Mouse (Mus musculus) embryonic facial prominence, embryonic 11.5 days (tissue): ENCODE data around the gene Samd4. TPM values are rescaled to one million over a fixed set of nuclear protein-coding genes. Genes with fewer than 3 reads are reported as not detected.

Experiments used
- ATAC-seq: fragments of 200-750 bp; cut with Nextera tagmentation; replicated peaks from 2 replicates; pipeline ENCODE4 v1.8.0; 2017; ENCODE audit warnings: low read depth; ENCODE audit not compliant: insufficient number of reproducible peaks, low FRiP score, low TSS enrichment
- DNase-seq: peaks from one replicate; pipeline ENCODE4 v3.0.0-alpha.2; 2015; ENCODE audit warnings: low spot score
- H3K27ac ChIP-seq: fragments of 300-500 bp; sonication (generic); replicated peaks from 2 replicates; pipeline ENCODE4 v1.5.1; 2014; ENCODE audit warnings: mild to moderate bottlenecking, low read depth, low read length, control low read depth
- H3K27me3 ChIP-seq: fragments of 300-500 bp; sonication (generic); 2 replicates; pipeline ENCODE4 v1.6.1; 2014; ENCODE audit warnings: mild to moderate bottlenecking, low read length, moderate library complexity, mixed read lengths; ENCODE audit not compliant: control insufficient read depth, insufficient read depth
- H3K36me3 ChIP-seq: fragments of 300-500 bp; sonication (generic); replicated peaks from 2 replicates; pipeline ENCODE4 v1.6.1; 2014; ENCODE audit warnings: low read depth, mild to moderate bottlenecking, low read length, moderate library complexity, mixed read lengths; ENCODE audit not compliant: control insufficient read depth, insufficient read depth
- H3K4me1 ChIP-seq: fragments of 300-500 bp; sonication (generic); 2 replicates; pipeline ENCODE4 v1.6.1; 2014; ENCODE audit warnings: low read length, mixed read lengths; ENCODE audit not compliant: control insufficient read depth, insufficient read depth
- H3K4me2 ChIP-seq: fragments of 300-500 bp; sonication (generic); 2 replicates; pipeline ENCODE4 v1.6.1; 2014; ENCODE audit warnings: low read depth, mild to moderate bottlenecking, control low read depth, low read length, moderate library complexity
- H3K4me3 ChIP-seq: fragments of 300-500 bp; sonication (generic); 2 replicates; pipeline ENCODE4 v1.5.1; 2014; ENCODE audit warnings: low read depth, low read length, control low read depth
- H3K9ac ChIP-seq: fragments of 300-500 bp; sonication (generic); replicated peaks from 2 replicates; pipeline ENCODE4 v1.6.1; 2014; ENCODE audit warnings: mild to moderate bottlenecking, control low read depth, low read length
- H3K9me3 ChIP-seq: fragments of 300-500 bp; sonication (generic); replicated peaks from 2 replicates; pipeline ENCODE4 v1.6.1; 2016; ENCODE audit warnings: mild to moderate bottlenecking, low read length, inconsistent platforms, mixed read lengths; ENCODE audit not compliant: control insufficient read depth
- WGBS: fragments of 180-500 bp; shearing (Covaris S2); extraction: QIAGEN DNeasy Blood & Tissue Kit; methylation state at CpG from one replicate; pipeline ENCODE4 v1.1.7; 2014; 5-methylcytosine and 5-hydroxymethylcytosine counted together
- polyA plus RNA-seq: library from polyadenylated mRNA; unstranded; fragments of >200 nt; fragmentation: Nextera tagmentation; extraction: Ambion mirVana; gene quantifications from 2 replicates; pipeline ENCODE4 v1.2.1, GENCODE M21; 2014

The Samd4 gene
- polyA plus RNA-seq, 1 experiment from 2014 or later = 3.5 TPM

DNA sequence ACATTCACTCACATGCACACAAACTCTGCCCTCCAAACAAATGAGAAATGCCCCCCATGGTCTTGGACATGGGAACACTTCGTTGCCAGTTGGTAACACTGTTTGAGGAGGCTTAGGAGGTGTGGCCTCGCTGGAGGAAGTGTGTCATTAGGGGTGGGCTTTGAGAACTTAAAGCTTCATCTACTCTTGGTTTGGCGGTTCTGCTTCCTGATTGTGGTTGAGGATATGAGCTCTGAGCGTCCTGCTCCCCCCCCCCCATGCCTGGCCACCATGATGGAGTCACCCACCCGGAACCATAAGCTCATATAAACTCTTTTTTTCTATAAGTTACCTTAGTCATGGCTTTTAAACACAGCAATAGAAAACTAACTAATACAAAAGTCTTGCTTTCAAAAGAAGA lies 80.2 kb downstream of the Samd4 start:
- 88% methylated on average over 5 of the region's 5 CpGs for WGBS
- no peak overlapping the region for H3K4me3 ChIP-seq
- H3K9me3 ChIP-seq = no peaks in the 10 kb centered on the region
- H3K27me3 ChIP-seq = no peaks in the 10 kb centered on the region
- no peak overlapping the region for H3K4me2 ChIP-seq
- no peak for DNase-seq
- no peaks in the 10 kb centered on the region for H3K36me3 ChIP-seq
- H3K9ac ChIP-seq = no peak overlapping the region
- ATAC-seq = no peak
- no peaks in the 10 kb centered on the region; the same call in 1 of the 2 replicates for H3K4me1 ChIP-seq
- no peak overlapping the region for H3K27ac ChIP-seq

DNA sequence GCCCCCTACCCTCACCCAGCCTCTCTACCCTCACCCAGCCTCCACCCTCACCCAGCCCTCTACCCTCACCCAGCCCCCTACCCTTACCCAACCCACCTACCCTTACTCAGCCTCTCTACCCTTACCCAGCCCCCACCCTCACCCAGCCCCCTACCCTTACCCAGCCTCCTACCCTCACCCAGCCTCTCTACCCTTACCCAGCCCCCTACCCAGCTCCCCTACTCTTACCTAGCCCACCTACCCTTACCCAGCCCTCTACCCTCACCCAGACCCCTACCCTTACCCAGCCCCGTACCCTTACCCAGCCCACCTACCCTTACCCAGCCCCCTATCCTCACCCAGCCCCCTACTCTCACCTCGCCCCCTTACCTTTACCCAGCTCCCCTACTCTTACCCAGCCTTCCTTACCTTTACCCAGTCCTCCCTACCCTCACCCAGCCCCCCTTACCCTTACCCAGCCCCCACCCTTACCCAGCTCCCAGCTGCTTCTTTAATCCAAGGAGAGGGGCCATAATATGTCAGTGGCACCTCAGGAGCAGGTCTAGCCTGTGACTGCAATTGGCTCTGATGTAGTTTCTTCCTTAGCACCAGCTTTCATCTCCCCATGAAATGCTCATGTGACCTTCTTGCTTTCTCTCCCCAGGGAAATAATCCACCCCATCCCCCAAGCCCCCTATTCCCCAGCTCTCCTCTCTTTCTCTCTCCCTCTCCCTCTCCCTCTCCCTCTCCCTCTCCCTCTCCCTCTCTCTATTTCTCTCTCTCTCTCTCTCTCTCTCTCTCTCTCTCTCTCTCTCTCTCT lies 81.6 kb downstream of the Samd4 start:
- no peaks in the 10 kb centered on the region for H3K9me3 ChIP-seq
- WGBS = 73% methylated on average over 2 of the region's 2 CpGs
- H3K27ac ChIP-seq = no peak overlapping the region
- no peaks in the 10 kb centered on the region; the same call in 1 of the 2 replicates for H3K4me1 ChIP-seq
- DNase-seq (no peak), ATAC-seq (peak; percentile 60)
- H3K4me2 ChIP-seq = no peak overlapping the region
- no peaks in the 10 kb centered on the region for H3K27me3 ChIP-seq
- no peak overlapping the region for H3K9ac ChIP-seq
- H3K36me3 ChIP-seq = no peaks in the 10 kb centered on the region
- H3K4me3 ChIP-seq = no peak overlapping the region

DNA sequence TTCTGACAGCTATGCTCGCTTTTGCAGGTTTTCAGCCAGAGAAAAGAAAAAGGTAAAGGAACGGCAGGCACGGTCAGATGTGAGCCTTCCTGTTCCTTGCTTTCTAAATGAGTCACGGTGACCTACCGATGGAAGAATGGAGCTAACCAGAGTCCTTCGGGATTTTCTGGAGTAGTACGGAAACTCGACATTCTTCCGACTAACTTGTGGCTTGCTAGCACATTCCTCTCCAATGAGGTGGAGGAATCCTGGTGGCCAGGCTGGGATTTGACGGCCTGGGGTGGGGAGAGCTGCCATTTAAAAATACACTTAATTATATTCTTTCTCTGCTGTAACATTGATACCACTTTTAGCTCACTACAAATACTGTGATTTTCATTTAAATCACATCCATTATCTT lies 83.6 kb downstream of the Samd4 start:
- H3K27ac ChIP-seq = no peak overlapping the region; the same call in 1 of the 2 replicates
- DNase-seq = peak; percentile 60

DNA sequence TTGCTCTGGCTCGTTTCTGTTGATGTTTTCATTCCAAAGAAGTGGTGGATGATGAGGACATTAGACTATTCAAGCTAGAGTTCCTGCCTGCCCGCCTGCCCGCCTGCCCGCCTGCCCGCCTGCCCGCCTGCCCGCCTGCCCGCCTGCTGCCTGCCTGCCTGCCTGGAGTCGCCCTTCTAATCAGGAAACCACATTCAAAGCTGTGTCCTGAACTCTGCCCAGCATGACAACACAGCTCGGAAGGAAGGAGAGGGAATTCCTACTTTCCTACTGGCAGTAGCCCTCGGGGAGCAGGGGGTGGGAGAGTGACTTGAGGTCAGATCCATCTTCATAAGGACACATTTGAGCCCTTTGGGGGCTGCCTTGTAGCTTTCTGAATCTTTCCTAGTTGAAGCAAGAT lies 85.4 kb downstream of the Samd4 start:
- H3K27me3 ChIP-seq = no peaks in the 10 kb centered on the region
- H3K4me2 ChIP-seq = no peak overlapping the region
- H3K4me3 ChIP-seq = no peak overlapping the region
- DNase-seq (peak; percentile 20), ATAC-seq (no peak)
- H3K27ac ChIP-seq = no peak overlapping the region
- no peaks in the 10 kb centered on the region; the same call in 1 of the 2 replicates for H3K4me1 ChIP-seq
- H3K9ac ChIP-seq = no peak overlapping the region
- 76% methylated on average over 11 of the region's 11 CpGs for WGBS
- H3K9me3 ChIP-seq = no peaks in the 10 kb centered on the region
- H3K36me3 ChIP-seq = no peaks in the 10 kb centered on the region

More for the DNA sequence above, 83.6 kb downstream of the Samd4 start:
- no peaks in the 10 kb centered on the region for H3K27me3 ChIP-seq
- H3K36me3 ChIP-seq = no peaks in the 10 kb centered on the region
- no peak overlapping the region for H3K4me3 ChIP-seq
- H3K9ac ChIP-seq = no peak overlapping the region
- no peaks in the 10 kb centered on the region for H3K9me3 ChIP-seq
- no peak for ATAC-seq
- no peaks in the 10 kb centered on the region; the same call in 1 of the 2 replicates for H3K4me1 ChIP-seq
- 50% methylated on average over 10 of the region's 10 CpGs for WGBS
- H3K4me2 ChIP-seq = no peak overlapping the region

DNA sequence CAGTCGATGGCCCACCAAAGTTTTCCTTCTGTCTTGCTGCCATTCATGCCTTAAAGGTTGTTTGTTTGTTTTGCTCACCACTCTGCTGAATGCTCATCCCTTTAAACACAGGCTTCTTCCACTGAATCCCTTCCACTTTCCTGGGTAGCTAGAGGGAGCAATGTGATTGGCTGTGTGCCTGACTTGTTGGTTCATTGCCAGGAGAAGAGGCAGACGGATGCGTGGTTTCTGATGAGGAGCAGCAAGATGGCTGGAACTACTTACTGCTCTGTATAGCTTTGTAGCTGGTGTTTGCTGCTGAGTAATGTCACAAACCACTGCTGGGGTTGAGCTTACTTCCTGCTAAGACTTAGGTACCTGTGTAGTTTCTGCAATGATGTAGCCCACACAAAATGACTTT lies 88.0 kb downstream of the Samd4 start:
- no peak overlapping the region for H3K4me3 ChIP-seq
- 81% methylated on average over 3 of the region's 3 CpGs for WGBS
- no peaks in the 10 kb centered on the region for H3K36me3 ChIP-seq
- no peak for DNase-seq
- no peak overlapping the region for H3K4me2 ChIP-seq
- H3K9me3 ChIP-seq = no peaks in the 10 kb centered on the region
- ATAC-seq = no peak
- no peak overlapping the region for H3K27ac ChIP-seq
- H3K4me1 ChIP-seq = no peaks in the 10 kb centered on the region
- H3K27me3 ChIP-seq = no peaks in the 10 kb centered on the region
- H3K9ac ChIP-seq = no peak overlapping the region

DNA sequence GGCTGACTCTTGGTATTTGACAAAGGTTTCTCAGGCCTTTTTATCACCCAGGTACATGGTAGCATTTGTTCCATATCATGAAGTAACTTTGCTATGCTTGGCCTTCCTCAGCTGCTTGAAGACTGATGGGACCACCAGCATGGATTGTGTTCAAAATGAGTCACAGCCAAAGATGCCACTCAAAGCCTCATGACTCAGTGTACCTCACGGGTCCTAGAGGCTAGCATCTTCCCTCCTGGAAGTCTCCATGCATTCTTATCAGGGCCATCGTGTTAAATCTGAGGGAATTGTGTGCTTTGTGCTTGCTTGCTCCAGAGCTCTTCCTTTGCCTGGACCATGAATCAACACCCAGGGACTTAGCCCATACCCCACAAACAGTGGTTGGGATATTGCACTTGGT lies 89.1 kb downstream of the Samd4 start:
- no peak overlapping the region for H3K4me2 ChIP-seq
- no peak overlapping the region for H3K27ac ChIP-seq
- WGBS = 94% methylated on average over 2 of the region's 2 CpGs
- no peaks in the 10 kb centered on the region for H3K4me1 ChIP-seq
- no peaks in the 10 kb centered on the region for H3K36me3 ChIP-seq
- no peak overlapping the region for H3K9ac ChIP-seq
- H3K4me3 ChIP-seq = no peak overlapping the region
- no peak for DNase-seq
- H3K9me3 ChIP-seq = no peaks in the 10 kb centered on the region
- H3K27me3 ChIP-seq = no peaks in the 10 kb centered on the region
- no peak for ATAC-seq

DNA sequence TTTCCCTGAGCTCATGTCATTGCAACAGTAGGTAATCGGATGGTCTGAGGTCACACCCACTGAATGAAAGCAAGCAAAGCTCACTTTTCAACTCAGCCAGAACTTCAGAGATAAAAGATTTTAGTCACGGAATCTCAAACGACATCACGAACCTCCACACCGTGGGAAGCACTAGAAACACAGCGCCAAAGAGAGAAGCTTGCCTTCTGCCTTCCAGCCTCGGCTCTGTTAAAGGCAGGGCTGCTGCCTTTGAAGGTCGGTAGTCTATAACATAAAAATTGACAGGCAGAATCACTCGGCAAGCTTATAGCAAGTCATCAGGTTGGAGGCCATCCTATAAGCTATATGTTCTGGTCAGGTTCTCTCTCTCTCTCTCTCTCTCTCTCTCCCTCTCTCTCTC lies 92.2 kb downstream of the Samd4 start:
- Histone ChIP-seq H3K27me3 (no peaks in the 10 kb centered on the region), H3K36me3 (no peaks in the 10 kb centered on the region), H3K4me2 (no peak overlapping the region), H3K4me3 (no peak overlapping the region), H3K9me3 (no peaks in the 10 kb centered on the region), H3K27ac (no peak overlapping the region), H3K9ac (no peak overlapping the region), H3K4me1 (no peaks in the 10 kb centered on the region)
- WGBS = 80% methylated on average over 9 of the region's 9 CpGs
- DNase-seq (no peak), ATAC-seq (no peak)

DNA sequence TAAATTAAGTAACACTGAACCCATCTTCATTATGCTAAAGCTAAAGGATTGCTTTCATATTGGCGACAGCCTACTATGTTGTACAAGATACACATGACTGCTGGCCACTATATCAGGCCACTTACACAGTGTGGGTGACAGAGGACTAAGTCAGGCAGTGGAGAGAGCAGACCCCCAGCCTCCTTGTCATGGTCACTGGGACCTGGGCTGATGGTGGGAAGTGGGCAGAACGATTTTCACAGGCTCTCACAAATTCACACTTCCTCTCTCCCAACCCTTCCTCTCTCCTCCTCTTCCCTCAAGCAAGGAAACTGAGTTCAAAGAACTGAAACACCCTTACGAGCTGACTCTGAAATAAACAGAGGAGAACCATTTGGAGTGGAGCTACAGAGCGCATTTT lies 93.3 kb downstream of the Samd4 start:
- 74% methylated on average over 4 of the region's 4 CpGs for WGBS

More for the DNA sequence above, 93.3 kb downstream of the Samd4 start:
- DNase-seq = no peak
- H3K27me3 ChIP-seq = no peaks in the 10 kb centered on the region
- no peak for ATAC-seq
- no peaks in the 10 kb centered on the region for H3K9me3 ChIP-seq
- no peaks in the 10 kb centered on the region for H3K36me3 ChIP-seq
- H3K27ac ChIP-seq = no peak overlapping the region
- H3K4me2 ChIP-seq = no peak overlapping the region
- no peak overlapping the region for H3K9ac ChIP-seq
- H3K4me1 ChIP-seq = no peaks in the 10 kb centered on the region
- no peak overlapping the region for H3K4me3 ChIP-seq
